Mouse (Mus musculus) embryonic facial prominence, embryonic 15.5 days (tissue): ENCODE measurements around the gene Slc25a30. TPM values are rescaled to one million over a fixed set of nuclear protein-coding genes. Genes with fewer than 3 reads are reported as not detected.
A peak's percentile ranks its signal among the peaks of the same experiment; 100 is the strongest.
"Not testable (repeated sequence)": the region's sequence is repeated elsewhere in the genome, so short reads cannot be mapped to it uniquely, and the experiment has no call there.

Source experiments
- ATAC-seq: fragments of 200-750 bp; cut with Nextera tagmentation; 2 replicates; pipeline ENCODE4 v1.8.0; 2017; ENCODE audit warnings: low read depth, moderate TSS enrichment; ENCODE audit not compliant: insufficient number of reproducible peaks, low FRiP score, low TSS enrichment
- H3K27ac ChIP-seq: fragments of 300-500 bp; sonication (generic); replicated peaks from 2 replicates; pipeline ENCODE4 v1.5.1; 2015; ENCODE audit warnings: mild to moderate bottlenecking, inconsistent platforms
- H3K27me3 ChIP-seq: fragments of 300-500 bp; sonication (generic); 2 replicates; pipeline ENCODE4 v1.6.1; 2015; ENCODE audit warnings: inconsistent platforms
- H3K36me3 ChIP-seq: fragments of 300-500 bp; sonication (generic); 2 replicates; pipeline ENCODE4 v1.6.1; 2015; ENCODE audit warnings: mild to moderate bottlenecking, inconsistent platforms
- H3K4me1 ChIP-seq: fragments of 300-500 bp; sonication (generic); 2 replicates; pipeline ENCODE4 v1.6.1; 2015; ENCODE audit warnings: inconsistent platforms
- H3K4me2 ChIP-seq: fragments of 300-500 bp; sonication (generic); replicated peaks from 2 replicates; pipeline ENCODE4 v1.6.1; 2015; ENCODE audit warnings: mild to moderate bottlenecking, inconsistent platforms
- H3K4me3 ChIP-seq: fragments of 300-500 bp; sonication (generic); replicated peaks from 2 replicates; pipeline ENCODE4 v1.5.1; 2015; ENCODE audit warnings: mild to moderate bottlenecking, inconsistent platforms
- H3K9ac ChIP-seq: fragments of 300-500 bp; sonication (generic); 2 replicates; pipeline ENCODE4 v1.6.1; 2015; ENCODE audit warnings: inconsistent platforms
- H3K9me3 ChIP-seq: fragments of 300-500 bp; sonication (generic); replicated peaks from 2 replicates; pipeline ENCODE4 v1.6.1; 2016; ENCODE audit warnings: inconsistent platforms
- WGBS: fragments of 180-500 bp; shearing (Covaris S2); methylation state at CpG from one replicate; pipeline ENCODE4 v1.1.7; 2015; 5-methylcytosine and 5-hydroxymethylcytosine counted together
- polyA plus RNA-seq: library from polyadenylated mRNA; unstranded; fragments of >200 nt; fragmentation: Nextera tagmentation; extraction: Ambion mirVana; gene quantifications from 2 replicates; pipeline ENCODE4 v1.2.1, GENCODE M21; 2015

Slc25a30 gene
- 3.5 and 3.8 TPM in 2 replicates for polyA plus RNA-seq

GRCm38 (mm10) chr14:75786868-75787793 lies at the start of gene Slc25a30:
Slc25a30 (minus strand) TSS chr14:75787037.
- 5% methylated on average over 51 of the region's 51 CpGs for WGBS
- peak within 1 kb of the TSS; percentile 79; the same call in 1 of the 2 replicates for H3K27ac ChIP-seq
- H3K27me3 ChIP-seq = peaks cover 10% of the 10 kb centered on the region
- H3K4me1 ChIP-seq = 0 out of 2 replicates have a peak, but pooled peaks cover 3% of the 10 kb centered on the region
- no peaks in the 10 kb centered on the region for H3K9me3 ChIP-seq
- H3K36me3 ChIP-seq = no peaks in the 10 kb centered on the region
- H3K4me2 ChIP-seq = peak within 1 kb of the TSS; percentile 90
- peak; percentile 99 for ATAC-seq
- H3K4me3 ChIP-seq = peak within 1 kb of the TSS; percentile 70
- peak within 1 kb of the TSS; percentile 57 for H3K9ac ChIP-seq

GRCm38 (mm10) chr14:75836579-75836978 lies 49.7 kb upstream of the Slc25a30 start:
- no peak overlapping the region for H3K9ac ChIP-seq
- H3K9me3 ChIP-seq = no peaks in the 10 kb centered on the region
- peaks cover 26% of the 10 kb centered on the region for H3K4me1 ChIP-seq
- H3K4me2 ChIP-seq = no peak overlapping the region
- WGBS = 79% methylated on average over 3 of the region's 3 CpGs
- no peaks in the 10 kb centered on the region for H3K27me3 ChIP-seq
- ATAC-seq = no peak
- H3K27ac ChIP-seq = no peak overlapping the region
- no peak overlapping the region for H3K4me3 ChIP-seq
- H3K36me3 ChIP-seq = no peaks in the 10 kb centered on the region

GRCm38 (mm10) chr14:75834739-75835381 lies 48.0 kb upstream of the Slc25a30 start:
- peak overlapping the region; percentile 98 for H3K27ac ChIP-seq
- H3K9ac ChIP-seq = peak overlapping the region; percentile 66
- ATAC-seq = peak; percentile 67
- WGBS = under 1% methylated on average over 16 of the region's 16 CpGs
- H3K4me3 ChIP-seq = peak overlapping the region; percentile 47
- H3K36me3 ChIP-seq = no peaks in the 10 kb centered on the region
- H3K4me2 ChIP-seq = peak overlapping the region; percentile 71
- no peaks in the 10 kb centered on the region for H3K27me3 ChIP-seq
- no peaks in the 10 kb centered on the region for H3K9me3 ChIP-seq
- H3K4me1 ChIP-seq = peaks cover 26% of the 10 kb centered on the region

GRCm38 (mm10) chr14:75834251-75834738 lies 47.5 kb upstream of the Slc25a30 start:
- 0% methylated on average over 10 of the region's 10 CpGs for WGBS
- Histone ChIP-seq H3K27me3 (0 out of 2 replicates have a peak, but pooled peaks cover under 1% of the 10 kb centered on the region), H3K4me3 (peak overlapping the region; percentile 47), H3K36me3 (no peaks in the 10 kb centered on the region), H3K27ac (peak overlapping the region; percentile 98), H3K9me3 (no peaks in the 10 kb centered on the region), H3K4me1 (peaks cover 29% of the 10 kb centered on the region), H3K4me2 (peak overlapping the region; percentile 71), H3K9ac (peak overlapping the region; percentile 66)
- peak; percentile 90 for ATAC-seq

- Histone ChIP-seq H3K9me3 (no peaks in the 10 kb centered on the region), H3K27ac (peak overlapping the region; percentile 98), H3K4me1 (peaks cover 35% of the 10 kb centered on the region), H3K4me3 (peak overlapping the region; percentile 47), H3K9ac (peak overlapping the region; percentile 12; the same call in 1 of the 2 replicates), H3K36me3 (no peaks in the 10 kb centered on the region), H3K4me2 (peak overlapping the region; percentile 71), H3K27me3 (0 out of 2 replicates have a peak, but pooled peaks cover 6% of the 10 kb centered on the region)
- 5% methylated on average over 12 of the region's 12 CpGs for WGBS
- ATAC-seq = peak; percentile 2; the same call in 1 of the 2 replicates
Observed at GRCm38 (mm10) chr14:75833546-75834250, 46.9 kb upstream of the Slc25a30 start.

- peaks cover 40% of the 10 kb centered on the region for H3K4me1 ChIP-seq
- no peak overlapping the region for H3K27ac ChIP-seq
- H3K36me3 ChIP-seq = no peaks in the 10 kb centered on the region
- peak overlapping the region; percentile 47; the same call in 1 of the 2 replicates for H3K4me3 ChIP-seq
- no peak overlapping the region for H3K9ac ChIP-seq
- no peak for ATAC-seq
- H3K9me3 ChIP-seq = no peaks in the 10 kb centered on the region
- H3K27me3 ChIP-seq = peaks cover 12% of the 10 kb centered on the region; the same call in 1 of the 2 replicates
- WGBS = 33% methylated on average over 4 of the region's 4 CpGs
- peak overlapping the region; percentile 71; the same call in 1 of the 2 replicates for H3K4me2 ChIP-seq
Observed at GRCm38 (mm10) chr14:75832982-75833381, 46.1 kb upstream of the Slc25a30 start.

GRCm38 (mm10) chr14:75832031-75832430 lies 45.2 kb upstream of the Slc25a30 start:
- Histone ChIP-seq H3K4me3 (no peak overlapping the region), H3K9me3 (no peaks in the 10 kb centered on the region), H3K36me3 (no peaks in the 10 kb centered on the region), H3K27ac (no peak overlapping the region), H3K27me3 (peaks cover 16% of the 10 kb centered on the region; the same call in 1 of the 2 replicates), H3K9ac (no peak overlapping the region), H3K4me1 (peaks cover 36% of the 10 kb centered on the region), H3K4me2 (no peak overlapping the region)
- 89% methylated on average over 2 of the region's 2 CpGs for WGBS
- no peak for ATAC-seq

- Histone ChIP-seq H3K27me3 (peaks cover 16% of the 10 kb centered on the region; the same call in 1 of the 2 replicates), H3K4me3 (peak overlapping the region; percentile 31; the same call in 1 of the 2 replicates), H3K4me1 (peaks cover 28% of the 10 kb centered on the region), H3K4me2 (peak overlapping the region; percentile 61)
- 48% methylated on average over 14 of the region's 14 CpGs for WGBS
- ATAC-seq, H3K9me3 ChIP-seq, H3K27ac ChIP-seq, H3K36me3 ChIP-seq, H3K9ac ChIP-seq: not testable (repeated sequence)
Observed at GRCm38 (mm10) chr14:75829817-75830216, 43.0 kb upstream of the Slc25a30 start.

GRCm38 (mm10) chr14:75828866-75829806 lies 42.3 kb upstream of the Slc25a30 start:
- peak overlapping the region; percentile 31 for H3K4me3 ChIP-seq
- peaks cover 16% of the 10 kb centered on the region; the same call in 1 of the 2 replicates for H3K27me3 ChIP-seq
- no peak overlapping the region for H3K9ac ChIP-seq
- peak overlapping the region; percentile 61 for H3K4me2 ChIP-seq
- no peak overlapping the region for H3K27ac ChIP-seq
- ATAC-seq = peak; percentile 44
- H3K4me1 ChIP-seq = peaks cover 26% of the 10 kb centered on the region
- H3K9me3 ChIP-seq = no peaks in the 10 kb centered on the region
- WGBS = 8% methylated on average over 32 of the region's 32 CpGs
- no peaks in the 10 kb centered on the region for H3K36me3 ChIP-seq

GRCm38 (mm10) chr14:75828221-75828620 lies 41.4 kb upstream of the Slc25a30 start:
- Histone ChIP-seq H3K4me1 (peaks cover 18% of the 10 kb centered on the region), H3K9me3 (no peaks in the 10 kb centered on the region), H3K27ac (no peak overlapping the region), H3K27me3 (peaks cover 16% of the 10 kb centered on the region; the same call in 1 of the 2 replicates), H3K4me3 (no peak overlapping the region), H3K4me2 (no peak overlapping the region), H3K9ac (no peak overlapping the region), H3K36me3 (no peaks in the 10 kb centered on the region)
- ATAC-seq = no peak
- 23% methylated on average over 11 of the region's 11 CpGs for WGBS
